Mouse (Mus musculus) liver, embryonic 11.5 days (tissue): ENCODE measurements around the gene Spcs1. TPM values are rescaled to one million over a fixed set of nuclear protein-coding genes. Genes with fewer than 3 reads are reported as not detected.

ENCODE experiments used
- ATAC-seq: fragments of 200-750 bp; cut with Nextera tagmentation; replicated peaks from 2 replicates; pipeline ENCODE4 v1.8.0; 2017; ENCODE audit warnings: moderate number of reproducible peaks, mild to moderate bottlenecking, moderate TSS enrichment, moderate library complexity; ENCODE audit not compliant: low FRiP score
- DNase-seq: peaks from one replicate; pipeline ENCODE4 v3.0.0-alpha.2; 2017; ENCODE audit warnings: low spot score
- H3K27ac ChIP-seq: fragments of 300-500 bp; sonication (generic); 2 replicates; pipeline ENCODE4 v1.5.1; 2014; ENCODE audit warnings: mild to moderate bottlenecking, low read depth, low read length, control low read depth
- H3K27me3 ChIP-seq: fragments of 300-500 bp; sonication (generic); replicated peaks from 2 replicates; pipeline ENCODE4 v1.6.1; 2014; ENCODE audit warnings: low read length, mixed read lengths; ENCODE audit not compliant: control insufficient read depth, insufficient read depth
- H3K36me3 ChIP-seq: fragments of 300-500 bp; sonication (generic); 2 replicates; pipeline ENCODE4 v1.6.1; 2014; ENCODE audit warnings: mild to moderate bottlenecking, low read length, moderate library complexity, mixed read lengths; ENCODE audit not compliant: control insufficient read depth, insufficient read depth
- H3K4me1 ChIP-seq: fragments of 300-500 bp; sonication (generic); replicated peaks from 2 replicates; pipeline ENCODE4 v1.6.1; 2014; ENCODE audit warnings: low read length, mixed read lengths; ENCODE audit not compliant: control insufficient read depth, insufficient read depth
- H3K4me2 ChIP-seq: fragments of 300-500 bp; sonication (generic); 2 replicates; pipeline ENCODE4 v1.6.1; 2014; ENCODE audit warnings: mild to moderate bottlenecking, control low read depth, moderate library complexity
- H3K4me3 ChIP-seq: fragments of 300-500 bp; sonication (generic); 2 replicates; pipeline ENCODE4 v1.5.1; 2014; ENCODE audit warnings: low read depth, low read length, control low read depth
- H3K9ac ChIP-seq: fragments of 300-500 bp; sonication (generic); 2 replicates; pipeline ENCODE4 v1.6.1; 2014; ENCODE audit warnings: low read depth, low read length, control low read depth
- H3K9me3 ChIP-seq: fragments of 300-500 bp; sonication (generic); 2 replicates; pipeline ENCODE4 v1.6.1; 2016; ENCODE audit warnings: low read length, inconsistent platforms, mixed read lengths; ENCODE audit not compliant: control insufficient read depth
- WGBS: fragments of 180-500 bp; shearing (Covaris S2); extraction: QIAGEN DNeasy Blood & Tissue Kit; methylation state at CpG from one replicate; pipeline ENCODE4 v1.1.7; 2014; 5-methylcytosine and 5-hydroxymethylcytosine counted together
- polyA plus RNA-seq: library from polyadenylated mRNA; unstranded; fragments of >200 nt; fragmentation: Nextera tagmentation; extraction: Ambion mirVana; gene quantifications from 2 replicates; pipeline ENCODE4 v1.2.1, GENCODE M21; 2014

Gene Spcs1
- polyA plus RNA-seq, result 309 and 326 TPM in 2 replicates

DNA sequence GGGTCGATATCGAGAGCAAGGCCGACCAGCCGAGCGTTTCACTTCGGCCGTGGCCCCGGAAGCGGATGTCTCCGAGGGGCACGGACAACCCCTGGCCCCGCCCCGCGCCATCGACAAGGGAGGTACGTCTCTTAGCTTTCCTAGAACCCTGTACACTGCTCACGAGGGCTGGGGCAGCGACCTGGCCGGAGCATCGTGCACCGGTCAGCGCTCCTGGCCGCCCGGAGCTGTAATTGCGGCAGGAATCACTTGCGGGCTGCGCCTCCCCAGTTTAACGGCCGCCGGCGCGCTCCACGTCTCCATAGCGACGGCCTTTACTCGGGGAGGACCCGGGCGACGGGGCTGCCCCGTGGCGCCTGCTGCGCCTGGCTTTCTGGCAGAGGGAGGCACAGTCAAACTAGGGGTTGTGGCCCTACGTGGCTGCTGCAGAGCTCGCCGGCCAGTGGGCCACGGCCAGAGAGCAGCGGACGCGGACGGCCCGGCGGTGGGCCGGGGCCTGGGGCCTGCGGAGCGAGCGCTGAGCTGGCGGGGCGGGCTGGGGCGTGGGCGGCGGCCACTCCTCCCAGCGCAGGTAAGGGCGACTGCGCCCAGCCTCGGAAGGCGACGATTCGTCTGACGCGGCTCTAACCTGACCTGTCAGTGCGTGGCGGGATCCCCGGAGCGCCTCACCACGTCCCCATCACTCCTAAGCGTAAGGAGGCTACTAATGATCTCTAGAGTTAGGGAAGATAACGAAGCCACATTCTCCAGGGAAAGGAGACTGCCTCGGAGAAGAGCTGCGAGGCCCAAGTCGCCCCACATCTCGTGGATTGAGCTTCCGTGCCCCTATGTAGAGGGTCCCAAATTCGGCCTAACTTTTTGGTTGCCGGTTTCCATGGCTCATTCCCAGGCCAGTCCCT is at the start of gene Spcs1, which contains the start of gene Glt8d1:
Spcs1 (minus strand) TSS at position 366 of the 899 bp plus-strand sequence.
Glt8d1 (plus strand) TSS at position 94 of the 899 bp plus-strand sequence.
- peaks cover 6% of the 10 kb centered on the region for H3K4me1 ChIP-seq
- peaks cover 4% of the 10 kb centered on the region; the same call in 1 of the 2 replicates for H3K36me3 ChIP-seq
- peak within 1 kb of the TSS; percentile 92 for H3K4me3 ChIP-seq
- ATAC-seq (peak; percentile 88), DNase-seq (peak; percentile 92)
- H3K9me3 ChIP-seq, result no peaks in the 10 kb centered on the region
- peak within 1 kb of the TSS; percentile 89 for H3K4me2 ChIP-seq
- peak within 1 kb of the TSS; percentile 92 for H3K9ac ChIP-seq
- under 1% methylated on average over 84 of the region's 84 CpGs for WGBS
- H3K27ac ChIP-seq, result peak within 1 kb of the TSS; percentile 95
- no peaks in the 10 kb centered on the region for H3K27me3 ChIP-seq

DNA sequence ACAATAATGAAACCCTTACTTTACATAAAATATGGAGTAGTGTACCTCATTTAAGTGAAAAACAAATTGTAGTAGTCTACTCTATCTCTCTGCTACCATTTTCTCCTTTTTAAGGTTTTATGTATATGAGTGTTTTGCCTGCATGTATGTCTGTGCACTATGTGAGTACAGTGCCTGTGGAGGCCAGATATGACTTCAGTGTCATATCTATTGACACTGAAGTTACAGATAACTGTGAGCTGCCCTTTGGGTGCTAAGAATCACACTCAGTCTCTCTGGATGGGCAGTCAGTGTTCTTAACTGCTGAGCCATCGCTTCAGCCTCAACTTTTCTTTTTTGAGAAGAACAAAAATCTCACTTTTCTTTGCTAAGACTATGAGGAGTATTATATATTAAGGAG is 44.3 kb upstream of the Spcs1 start:
- Histone ChIP-seq H3K27me3 (no peaks in the 10 kb centered on the region), H3K36me3 (peaks cover 23% of the 10 kb centered on the region), H3K4me2 (no peak overlapping the region; the same call in 1 of the 2 replicates), H3K9ac (no peak overlapping the region), H3K4me1 (peaks cover 12% of the 10 kb centered on the region), H3K4me3 (no peak overlapping the region), H3K9me3 (no peaks in the 10 kb centered on the region), H3K27ac (no peak overlapping the region)
- no peak for DNase-seq
- peak; percentile 99 for ATAC-seq
- WGBS, result 60% methylated on average over 1 of the region's 1 CpGs

DNA sequence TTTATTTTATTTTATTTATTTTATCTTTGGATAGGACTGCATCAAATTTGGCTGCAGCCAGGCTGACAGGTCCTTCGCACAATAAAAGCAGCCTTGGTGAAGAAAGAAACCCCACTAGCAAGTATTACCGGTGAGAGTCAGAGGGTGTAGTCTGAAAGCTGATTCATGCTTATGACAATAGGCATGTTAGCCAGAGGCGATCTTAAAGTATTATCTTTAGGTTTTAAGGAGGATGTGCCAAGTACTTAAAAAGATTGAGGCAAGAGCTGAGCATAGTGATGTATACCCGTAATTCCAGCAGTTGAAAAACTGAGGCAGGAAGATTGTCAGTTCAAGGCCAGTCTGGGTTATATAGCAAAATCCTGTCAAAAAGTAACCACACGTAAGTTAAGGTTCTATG is 43.8 kb upstream of the Spcs1 start:
- Histone ChIP-seq H3K9me3 (no peaks in the 10 kb centered on the region), H3K27ac (peak overlapping the region; percentile 90), H3K4me1 (peaks cover 12% of the 10 kb centered on the region), H3K36me3 (peaks cover 23% of the 10 kb centered on the region), H3K9ac (no peak overlapping the region), H3K4me2 (peak overlapping the region; percentile 30; the same call in 1 of the 2 replicates), H3K27me3 (no peaks in the 10 kb centered on the region), H3K4me3 (no peak overlapping the region)
- ATAC-seq (0 out of 2 replicates have a peak, but pooled peaks have one; percentile 37), DNase-seq (no peak)
- 75% methylated on average over 5 of the region's 5 CpGs for whole genome bisulfite sequencing

DNA sequence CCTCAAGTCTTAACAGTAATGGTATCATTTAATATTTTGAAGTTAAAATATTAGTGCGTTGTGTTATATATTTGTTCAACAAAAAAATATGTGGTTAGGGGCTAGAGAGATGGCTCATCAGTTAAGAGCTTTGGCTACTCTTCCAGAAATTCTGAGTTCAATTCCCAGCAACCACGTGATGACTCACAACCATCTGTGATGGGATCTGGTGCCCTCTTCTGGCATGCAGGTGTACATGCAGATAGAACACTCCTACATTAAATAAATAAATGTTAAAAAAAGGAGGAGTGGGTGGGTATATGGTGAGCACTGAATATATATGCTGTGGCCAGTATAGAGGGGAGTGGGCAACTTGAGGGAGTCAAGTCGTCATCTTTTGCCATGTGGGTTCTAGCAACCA is 24.3 kb upstream of the Spcs1 start:
- ATAC-seq, result no peak
- 77% methylated on average over 3 of the region's 3 CpGs for WGBS

DNA sequence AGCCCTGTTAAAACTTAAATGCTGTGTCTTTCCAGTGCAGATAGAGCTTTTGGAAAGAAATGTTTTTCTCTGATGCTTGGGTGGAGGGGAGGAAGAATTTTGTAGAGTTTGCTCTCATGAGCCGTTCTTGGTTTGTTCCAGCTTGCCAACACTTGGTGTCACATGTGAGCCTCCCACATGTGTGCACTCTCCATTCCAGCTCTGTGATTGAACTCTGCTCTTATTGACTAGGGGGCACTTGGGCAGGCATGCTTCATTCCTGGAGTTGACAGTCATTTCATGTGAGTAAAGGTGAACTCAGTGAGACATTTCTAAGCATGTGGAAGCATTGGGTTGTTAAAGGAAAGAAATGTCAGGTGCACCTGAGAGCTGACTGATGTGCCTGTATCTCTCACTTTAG is 21.1 kb upstream of the Spcs1 start:
- WGBS, result 52% methylated on average over 1 of the region's 1 CpGs
- no peak for ATAC-seq
- no peak overlapping the region for H3K27ac ChIP-seq

More for the DNA sequence above, 24.3 kb upstream of the Spcs1 start:
- Histone ChIP-seq H3K36me3 (peaks cover 36% of the 10 kb centered on the region), H3K9me3 (no peaks in the 10 kb centered on the region), H3K4me2 (no peak overlapping the region), H3K27ac (no peak overlapping the region), H3K4me1 (peaks cover 8% of the 10 kb centered on the region), H3K9ac (no peak overlapping the region), H3K4me3 (no peak overlapping the region), H3K27me3 (no peaks in the 10 kb centered on the region)
- DNase-seq, result no peak

DNA sequence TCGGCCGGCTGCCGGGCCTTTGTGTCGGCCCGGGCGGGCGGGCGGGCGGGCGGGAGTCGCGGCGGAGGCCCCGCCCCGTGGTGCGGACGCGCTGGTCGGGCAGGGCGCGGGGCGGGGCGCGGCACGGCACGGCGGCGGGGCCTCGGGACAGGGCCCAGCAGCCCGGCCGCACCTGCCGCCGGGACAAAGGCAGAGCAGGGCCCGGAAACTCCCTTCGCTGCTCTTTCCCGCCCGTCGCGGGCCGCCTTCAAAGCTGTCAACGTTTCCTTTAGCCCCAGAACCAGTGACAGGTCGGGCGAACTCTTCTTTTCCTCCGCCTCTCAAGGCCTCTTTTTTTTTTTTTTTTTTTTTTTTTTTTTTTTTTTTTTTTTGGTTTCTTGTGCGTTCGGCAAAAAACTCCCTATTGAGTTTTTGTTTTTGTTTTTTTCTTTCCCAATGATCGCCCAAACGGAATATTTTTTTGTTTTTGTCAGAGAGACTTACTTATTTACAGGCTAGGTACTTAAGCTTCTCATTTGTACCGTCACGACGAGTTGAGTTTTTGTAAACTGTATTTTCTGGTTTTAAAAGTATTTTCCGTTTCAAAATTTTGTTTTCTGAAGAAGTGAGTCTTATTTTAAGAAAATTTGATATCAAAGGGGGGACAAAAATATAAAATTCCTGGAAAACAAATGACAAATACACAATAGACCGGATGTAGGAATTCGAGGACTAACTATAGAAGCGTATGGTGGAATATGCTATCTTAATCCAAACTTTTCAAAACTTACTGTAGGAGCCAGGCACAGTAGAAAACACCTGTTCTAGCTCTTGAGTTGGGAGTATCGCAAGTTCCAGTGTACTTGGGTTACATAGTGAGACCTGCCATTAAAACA is 18.1 kb upstream of the Spcs1 start:
- DNase-seq (peak; percentile 86), ATAC-seq (peak; percentile 88)
- no peaks in the 10 kb centered on the region for H3K27me3 ChIP-seq
- peaks cover 30% of the 10 kb centered on the region for H3K36me3 ChIP-seq
- peak overlapping the region; percentile 60 for H3K4me3 ChIP-seq
- H3K4me1 ChIP-seq, result peaks cover 29% of the 10 kb centered on the region
- no peaks in the 10 kb centered on the region for H3K9me3 ChIP-seq
- H3K9ac ChIP-seq, result peak overlapping the region; percentile 81
- peak overlapping the region; percentile 97 for H3K27ac ChIP-seq
- peak overlapping the region; percentile 73 for H3K4me2 ChIP-seq
- WGBS, result 4% methylated on average over 50 of the region's 56 CpGs

More for the DNA sequence above, 21.1 kb upstream of the Spcs1 start:
- Histone ChIP-seq H3K27me3 (no peaks in the 10 kb centered on the region), H3K9me3 (no peaks in the 10 kb centered on the region), H3K4me2 (no peak overlapping the region), H3K4me3 (no peak overlapping the region), H3K9ac (no peak overlapping the region), H3K4me1 (peaks cover 13% of the 10 kb centered on the region), H3K36me3 (peaks cover 27% of the 10 kb centered on the region)
- DNase-seq, result no peak

DNA sequence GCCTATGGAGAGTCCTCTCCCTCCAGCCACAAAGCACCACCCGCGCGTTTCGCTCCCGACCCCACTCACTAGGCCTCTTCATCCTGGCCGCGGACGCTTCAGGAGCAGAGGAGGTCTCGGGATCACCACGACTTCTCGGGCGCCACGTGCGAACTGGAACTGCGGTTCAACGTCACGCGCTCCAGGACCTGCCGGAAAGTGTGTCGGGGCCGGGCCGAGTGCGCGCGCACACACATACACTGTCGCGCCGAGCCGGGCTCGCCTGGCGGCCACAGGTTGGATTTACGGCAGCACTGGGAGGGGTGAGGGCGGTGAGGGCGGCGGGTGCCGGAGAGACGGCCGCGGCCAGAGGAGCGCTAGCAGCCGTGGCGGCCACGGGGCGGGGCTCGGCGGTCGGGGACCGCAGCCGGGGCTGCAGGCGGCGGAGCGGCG is 17.4 kb upstream of the Spcs1 start, which contains the start of the genes Pbrm1 and Gnl3:
Pbrm1 (plus strand) TSS at position 279 of the 432 bp plus-strand sequence.
Gnl3 (minus strand) TSS at position 293 of the 432 bp plus-strand sequence.
- Histone ChIP-seq H3K4me1 (peaks cover 29% of the 10 kb centered on the region), H3K4me2 (peak within 1 kb of the TSS; percentile 91)

DNA sequence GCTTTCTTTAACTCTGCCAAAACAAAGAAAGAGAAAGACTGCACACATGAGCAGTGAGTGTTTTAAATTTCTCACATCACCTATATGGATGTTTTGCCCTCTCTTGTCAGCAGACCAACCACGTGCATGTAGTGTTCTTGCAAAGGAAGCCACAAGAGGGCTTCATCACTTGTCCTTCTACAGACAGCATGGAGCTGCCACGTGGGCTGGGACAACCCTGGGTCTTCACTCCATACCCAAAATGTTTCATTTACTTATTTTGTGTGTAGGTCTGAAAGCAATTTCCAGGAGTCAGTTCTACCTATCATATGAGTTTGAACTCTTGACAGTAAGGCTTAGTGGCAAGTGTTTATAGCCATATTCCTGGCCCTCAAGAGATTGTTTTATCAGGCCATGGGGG is 16.4 kb upstream of the Spcs1 start:
- Histone ChIP-seq H3K27me3 (no peaks in the 10 kb centered on the region), H3K4me1 (peaks cover 27% of the 10 kb centered on the region), H3K9me3 (no peaks in the 10 kb centered on the region), H3K4me2 (peak overlapping the region; percentile 91), H3K9ac (peak overlapping the region; percentile 81), H3K36me3 (peaks cover 45% of the 10 kb centered on the region), H3K27ac (peak overlapping the region; percentile 97), H3K4me3 (peak overlapping the region; percentile 60)
- WGBS, result 1% methylated on average over 2 of the region's 2 CpGs
- ATAC-seq (no peak; the same call in 1 of the 2 replicates), DNase-seq (no peak)

More for the DNA sequence above, 17.4 kb upstream of the Spcs1 start, which contains the start of the genes Pbrm1 and Gnl3:
- ATAC-seq (peak; percentile 83), DNase-seq (peak; percentile 98)
- Histone ChIP-seq H3K9ac (peak within 1 kb of the TSS; percentile 81), H3K9me3 (no peaks in the 10 kb centered on the region), H3K4me3 (peak within 1 kb of the TSS; percentile 60), H3K27me3 (no peaks in the 10 kb centered on the region), H3K36me3 (peaks cover 36% of the 10 kb centered on the region), H3K27ac (peak within 1 kb of the TSS; percentile 97)
- under 1% methylated on average over 39 of the region's 53 CpGs for WGBS
